Mouse (Mus musculus): ENCODE measurements around the gene Ctdsp2. TPM values are rescaled to one million over a fixed set of nuclear protein-coding genes. Genes with fewer than 3 reads are reported as not detected.

Gene Ctdsp2
- polyA plus RNA-seq, 1 experiment from 2014 or later = 74.6 TPM

GRCm38 (mm10) chr10:127043187-127043586 lies 64.7 kb downstream of the Ctdsp2 start:
- no peak overlapping the region; the same call in 1 of the 2 replicates for H3K4me3 ChIP-seq (replicated peaks)
- peaks cover 30% of the 10 kb centered on the region for H3K36me3 ChIP-seq
- no peak overlapping the region for H3K9ac ChIP-seq (replicated peaks)

DNA sequence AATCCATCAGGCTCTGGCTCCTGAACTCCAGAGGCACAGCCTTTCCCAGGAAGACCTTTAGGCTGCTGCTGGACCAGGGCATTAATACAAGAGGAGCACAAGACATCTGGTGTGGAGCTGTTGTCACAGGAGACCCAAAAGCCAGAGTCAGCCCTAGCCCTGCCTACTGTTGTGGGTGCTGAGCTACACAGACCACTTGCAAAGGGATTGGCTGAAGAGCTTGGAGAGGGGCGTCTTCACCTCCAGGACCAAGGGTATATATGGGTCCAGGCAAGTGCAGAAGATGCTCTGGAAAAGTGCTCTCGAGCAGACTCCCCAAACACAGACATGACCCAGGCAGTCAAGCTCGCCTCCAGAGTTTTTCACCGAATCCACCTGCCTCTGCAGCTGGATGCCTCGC lies 69.4 kb downstream of the Ctdsp2 start, which contains the start of gene Cyp27b1:
Cyp27b1 (plus strand) TSS at position 297 of the 400 bp plus-strand sequence.
- Histone ChIP-seq H3K4me2 (peak within 1 kb of the TSS; percentile 35), H3K9ac (replicated peaks) (no peak within 1 kb of the TSS), H3K27me3 (peaks cover 63% of the 10 kb centered on the region)

More at GRCm38 (mm10) chr10:127043187-127043586, 64.7 kb downstream of the Ctdsp2 start:
- no peak overlapping the region for H3K27ac ChIP-seq
- H3K27me3 ChIP-seq = peaks cover 32% of the 10 kb centered on the region
- no peaks in the 10 kb centered on the region for H3K9me3 ChIP-seq
- WGBS = 89% methylated on average over 6 of the region's 6 CpGs
- H3K4me1 ChIP-seq (replicated peaks) = peaks cover 12% of the 10 kb centered on the region
- peak overlapping the region; percentile 97; the same call in 1 of the 2 replicates for H3K4me2 ChIP-seq
- no peak for ATAC-seq (ENCODE audit: insufficient number of reproducible peaks, insufficient read depth, low FRiP score, low TSS enrichment, low read depth)

DNA sequence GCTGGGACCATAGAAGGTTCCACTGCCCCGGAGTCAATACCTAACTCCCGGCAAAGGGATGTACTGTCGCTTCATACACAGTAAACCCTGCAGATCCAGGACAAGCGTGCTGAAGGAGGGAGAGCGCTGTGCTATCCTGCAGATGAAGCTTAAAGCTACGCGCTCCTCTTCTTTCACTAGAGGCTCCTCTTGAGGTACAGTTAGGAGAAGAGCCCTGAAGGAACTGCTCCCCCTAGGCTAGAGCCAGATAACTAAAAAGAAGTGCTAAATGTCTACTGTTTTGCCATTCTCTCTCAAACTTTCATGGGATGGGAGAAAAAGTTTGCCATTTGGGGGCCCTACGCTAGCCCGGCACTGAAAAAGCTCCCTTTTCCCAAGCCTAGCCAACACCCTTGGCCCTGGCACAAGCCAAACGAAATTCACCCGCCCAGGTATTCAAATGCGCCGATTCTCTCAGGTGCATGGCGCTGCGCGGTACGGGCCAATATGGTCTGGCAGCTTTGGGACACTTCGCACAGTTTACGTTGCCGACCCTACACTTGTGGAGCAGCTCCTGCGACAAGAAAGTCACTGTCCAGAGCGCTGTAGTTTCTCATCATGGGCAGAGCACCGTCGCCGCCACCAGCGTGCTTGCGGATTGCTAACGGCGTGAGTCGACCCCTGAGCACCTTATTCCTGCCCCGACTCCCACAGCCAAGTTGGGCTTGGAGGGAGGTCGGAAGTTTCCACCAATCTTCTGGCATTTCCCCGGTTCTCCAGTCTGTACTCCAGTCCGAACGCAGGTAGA lies 70.3 kb downstream of the Ctdsp2 start:
- Histone ChIP-seq H3K9ac (replicated peaks) (no peak overlapping the region), H3K27ac (no peak overlapping the region), H3K9me3 (no peaks in the 10 kb centered on the region), H3K4me1 (replicated peaks) (peaks cover 24% of the 10 kb centered on the region), H3K4me3 (replicated peaks) (peak overlapping the region; percentile 19; the same call in 1 of the 2 replicates), H3K27me3 (peaks cover 67% of the 10 kb centered on the region), H3K36me3 (peaks cover 23% of the 10 kb centered on the region), H3K4me2 (peak overlapping the region; percentile 35)
- 6% methylated on average over 35 of the region's 35 CpGs for WGBS
- no peak for ATAC-seq (ENCODE audit: insufficient number of reproducible peaks, insufficient read depth, low FRiP score, low TSS enrichment, low read depth)

More for the DNA sequence above, 69.4 kb downstream of the Ctdsp2 start, which contains the start of gene Cyp27b1:
- H3K9me3 ChIP-seq = no peaks in the 10 kb centered on the region
- no peak within 1 kb of the TSS for H3K27ac ChIP-seq
- 28% methylated on average over 5 of the region's 5 CpGs for WGBS
- no peak for ATAC-seq (ENCODE audit: insufficient number of reproducible peaks, insufficient read depth, low FRiP score, low TSS enrichment, low read depth)
- peaks cover 30% of the 10 kb centered on the region for H3K36me3 ChIP-seq
- H3K4me3 ChIP-seq (replicated peaks) = peak within 1 kb of the TSS; percentile 19; the same call in 1 of the 2 replicates
- peaks cover 25% of the 10 kb centered on the region for H3K4me1 ChIP-seq (replicated peaks)

MicroRNAs encoded within 50 kb of the gene (microRNA counts, 519-probe panel; counts per million panel counts)
- microRNA mmu-miR-26a (not detected), microRNA mmu-miR-546 (not detected)

Small RNA genes lying within 50 kb of the gene (microRNA-seq; reads per million reads assigned to microRNA genes)
- gene Mir26a-2 (40.4 reads per million, percentile 40 among the genes with 10 or more reads in this experiment), gene Mir546 (not detected)

Other genes starting within 250 kb of the Ctdsp2 start
- 22.9 TPM in 2 replicates for gene Atp23, start 77.4 kb upstream of the Ctdsp2 start, polyA plus RNA-seq (2016; fragmentation: Nextera tagmentation; extraction: Ambion mirVana)
- gene Avil, start 22.0 kb downstream of the Ctdsp2 start, polyA plus RNA-seq (2016; fragmentation: Nextera tagmentation; extraction: Ambion mirVana) = 0.15 and 1.1 TPM in 2 replicates
- 85.2 and 99.1 TPM in 2 replicates for gene Tsfm, start 52.1 kb downstream of the Ctdsp2 start, polyA plus RNA-seq (2016; fragmentation: Nextera tagmentation; extraction: Ambion mirVana)
- 52.5 and 53.7 TPM in 2 replicates for gene Mettl1, start 62.7 kb downstream of the Ctdsp2 start, polyA plus RNA-seq (2016; fragmentation: Nextera tagmentation; extraction: Ambion mirVana)
- gene Eef1akmt3, start 62.8 kb downstream of the Ctdsp2 start, polyA plus RNA-seq (2016; fragmentation: Nextera tagmentation; extraction: Ambion mirVana) = 0.50 TPM in 2 replicates
- 0.16 TPM in 1 of 2 replicates, not detected in the other for gene Cyp27b1, start 69.5 kb downstream of the Ctdsp2 start, polyA plus RNA-seq (2016; fragmentation: Nextera tagmentation; extraction: Ambion mirVana)
- 1.5 and 1.9 TPM in 2 replicates for gene March9, start 81.5 kb downstream of the Ctdsp2 start, polyA plus RNA-seq (2016; fragmentation: Nextera tagmentation; extraction: Ambion mirVana)
- gene Cdk4, start 84.8 kb downstream of the Ctdsp2 start, polyA plus RNA-seq (2016; fragmentation: Nextera tagmentation; extraction: Ambion mirVana) = 2,363 and 2,376 TPM in 2 replicates
- gene Tspan31, start 91.5 kb downstream of the Ctdsp2 start, polyA plus RNA-seq (2016; fragmentation: Nextera tagmentation; extraction: Ambion mirVana) = 171 and 172 TPM in 2 replicates
- 0.38 TPM in 1 of 2 replicates, not detected in the other for gene Agap2, start 96.6 kb downstream of the Ctdsp2 start, polyA plus RNA-seq (2016; fragmentation: Nextera tagmentation; extraction: Ambion mirVana)
- gene Os9, start 142.4 kb downstream of the Ctdsp2 start, polyA plus RNA-seq (2016; fragmentation: Nextera tagmentation; extraction: Ambion mirVana) = 58.7 and 65.5 TPM in 2 replicates
- 4.3 and 5.0 TPM in 2 replicates for gene B4galnt1, start 186.5 kb downstream of the Ctdsp2 start, polyA plus RNA-seq (2016; fragmentation: Nextera tagmentation; extraction: Ambion mirVana)
- 3.4 and 3.5 TPM in 2 replicates for gene Slc26a10, start 201.9 kb downstream of the Ctdsp2 start, polyA plus RNA-seq (2016; fragmentation: Nextera tagmentation; extraction: Ambion mirVana)
- gene Arhgef25, start 211.4 kb downstream of the Ctdsp2 start, polyA plus RNA-seq (2016; fragmentation: Nextera tagmentation; extraction: Ambion mirVana) = 67.5 and 74.1 TPM in 2 replicates
- gene Dtx3, start 217.0 kb downstream of the Ctdsp2 start, polyA plus RNA-seq (2016; fragmentation: Nextera tagmentation; extraction: Ambion mirVana) = 150 and 166 TPM in 2 replicates
- gene Pip4k2c, start 232.9 kb downstream of the Ctdsp2 start, polyA plus RNA-seq (2016; fragmentation: Nextera tagmentation; extraction: Ambion mirVana) = 27.3 and 28.0 TPM in 2 replicates